Mouse (Mus musculus) gastrocnemius, adult 8-10 months (tissue): ENCODE results near the gene Dad1. TPM values are rescaled to one million over a fixed set of nuclear protein-coding genes. Genes with fewer than 3 reads are reported as not detected.
A peak's percentile ranks its signal among the peaks of the same experiment; 100 is the strongest.
"Not testable (repeated sequence)": the region's sequence is repeated elsewhere in the genome, so short reads cannot be mapped to it uniquely, and the experiment has no call there.

Source experiments
- DNase-seq, 2 experiments: peaks; one replicate each; pipeline ENCODE4 v3.0.0; 2022; ENCODE audit warnings: low spot score in 2 of 2
- total RNA-seq, 4 experiments: library from RNA; stranded (reverse); gene quantifications; 2 replicates each; pipeline ENCODE4 v1.2.4; 2022

Dad1 gene
- total RNA-seq, 4 experiments from 2014 or later: 66.1 to 73.7 (median 72.3) TPM

- no peak for DNase-seq
Measured at GRCm38 (mm10) chr14:54246232-54246631, 7.7 kb downstream of the Dad1 start.

- no peak for DNase-seq
Measured at GRCm38 (mm10) chr14:54244183-54244582, 9.7 kb downstream of the Dad1 start.

GRCm38 (mm10) chr14:54240542-54240941 lies 13.4 kb downstream of the Dad1 start:
- DNase-seq: no peak

GRCm38 (mm10) chr14:54239002-54239736 lies 14.7 kb downstream of the Dad1 start:
- DNase-seq: peak; percentile 52 to 59

- no peak for DNase-seq
Measured at GRCm38 (mm10) chr14:54236881-54237280, 17.0 kb downstream of the Dad1 start.

GRCm38 (mm10) chr14:54235825-54236540 lies 17.9 kb downstream of the Dad1 start:
- DNase-seq: no peak

- no peak for DNase-seq
Measured at GRCm38 (mm10) chr14:54234231-54235040, 19.5 kb downstream of the Dad1 start.

GRCm38 (mm10) chr14:54233559-54234143 lies 20.3 kb downstream of the Dad1 start:
- DNase-seq: no peak

- no peak for DNase-seq
Measured at GRCm38 (mm10) chr14:54232811-54233558, 20.9 kb downstream of the Dad1 start.

- DNase-seq: no peak
Measured at GRCm38 (mm10) chr14:54232143-54232542, 21.8 kb downstream of the Dad1 start.

- DNase-seq: no peak
Measured at GRCm38 (mm10) chr14:54231176-54231956, 22.5 kb downstream of the Dad1 start.

- DNase-seq: no peak
Measured at GRCm38 (mm10) chr14:54230638-54231150, 23.2 kb downstream of the Dad1 start.

GRCm38 (mm10) chr14:54229849-54230248 lies 24.1 kb downstream of the Dad1 start:
- not testable (repeated sequence) for DNase-seq

- no peak for DNase-seq
Measured at GRCm38 (mm10) chr14:54228933-54229713, 24.8 kb downstream of the Dad1 start.

- no peak for DNase-seq
Measured at GRCm38 (mm10) chr14:54228501-54228900, 25.4 kb downstream of the Dad1 start.

- DNase-seq: peak in 1 of 2 experiments; percentile 27
Measured at GRCm38 (mm10) chr14:54227911-54228451, 25.9 kb downstream of the Dad1 start.

- DNase-seq: no peak
Measured at GRCm38 (mm10) chr14:54226911-54227811, 26.7 kb downstream of the Dad1 start.

GRCm38 (mm10) chr14:54225725-54226124 lies 28.2 kb downstream of the Dad1 start:
- DNase-seq: no peak
